Mouse (Mus musculus): ENCODE measurements around the gene Agbl5. TPM values are rescaled to one million over a fixed set of nuclear protein-coding genes. Genes with fewer than 3 reads are reported as not detected.

Agbl5 gene
- total RNA-seq, 2 experiments from 2014 or later: 7.2 to 7.3 TPM

DNA sequence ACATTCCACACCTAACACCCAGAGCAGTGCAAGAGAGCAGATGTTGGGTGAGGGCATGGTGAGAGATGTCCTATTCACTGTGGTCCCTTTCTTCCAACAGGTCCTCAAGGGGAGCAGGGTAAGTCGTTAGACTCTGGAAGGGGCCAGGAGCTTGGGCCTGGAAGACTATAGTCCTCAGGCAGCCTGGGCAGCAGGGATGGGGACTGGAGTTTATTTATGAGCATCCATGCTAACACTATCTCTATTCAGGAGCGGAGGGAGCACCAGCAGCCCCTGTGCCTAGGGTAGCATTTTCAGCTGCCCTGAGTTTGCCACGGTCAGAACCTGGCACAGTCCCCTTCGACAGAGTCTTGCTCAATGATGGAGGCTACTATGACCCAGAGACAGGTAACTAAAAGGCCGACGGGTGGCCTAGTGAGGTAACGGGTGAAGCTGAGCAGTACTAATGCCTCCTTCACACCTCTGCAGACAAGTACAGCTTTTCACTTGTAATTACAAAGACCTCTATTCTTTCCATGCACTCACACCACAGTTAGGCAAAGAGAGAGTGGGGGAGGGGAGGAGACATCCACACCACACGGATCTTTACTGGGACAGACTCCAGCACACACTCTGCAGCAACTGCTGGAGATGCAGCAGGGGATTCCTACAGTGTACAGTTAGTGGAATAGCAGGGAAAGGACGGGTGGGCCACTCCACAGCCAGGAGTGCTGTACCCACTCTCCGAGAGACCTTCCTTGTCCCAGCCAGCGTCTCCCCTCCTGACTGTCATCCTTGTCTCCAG lies 31.5 kb downstream of the Agbl5 start:
- peak in 1 of 2 experiments; percentile 19 for DNase-seq

DNA sequence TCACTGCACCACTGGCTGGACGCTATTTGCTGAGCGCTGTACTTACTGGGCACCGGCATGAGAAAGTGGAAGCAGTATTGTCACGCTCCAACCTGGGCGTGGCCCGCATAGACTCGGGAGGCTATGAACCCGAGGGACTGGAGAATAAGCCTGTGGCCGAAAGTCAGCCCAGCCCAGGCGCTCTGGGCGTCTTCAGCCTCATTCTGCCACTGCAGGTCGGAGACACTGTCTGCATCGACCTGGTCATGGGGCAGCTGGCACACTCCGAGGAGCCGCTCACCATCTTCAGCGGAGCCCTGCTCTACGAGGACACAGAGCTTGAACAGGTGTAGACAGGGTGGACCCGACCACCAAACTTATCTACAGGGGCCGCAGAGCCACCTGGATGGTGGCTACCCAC lies 32.1 kb downstream of the Agbl5 start:
- peak; percentile 47 to 58 for DNase-seq

DNA sequence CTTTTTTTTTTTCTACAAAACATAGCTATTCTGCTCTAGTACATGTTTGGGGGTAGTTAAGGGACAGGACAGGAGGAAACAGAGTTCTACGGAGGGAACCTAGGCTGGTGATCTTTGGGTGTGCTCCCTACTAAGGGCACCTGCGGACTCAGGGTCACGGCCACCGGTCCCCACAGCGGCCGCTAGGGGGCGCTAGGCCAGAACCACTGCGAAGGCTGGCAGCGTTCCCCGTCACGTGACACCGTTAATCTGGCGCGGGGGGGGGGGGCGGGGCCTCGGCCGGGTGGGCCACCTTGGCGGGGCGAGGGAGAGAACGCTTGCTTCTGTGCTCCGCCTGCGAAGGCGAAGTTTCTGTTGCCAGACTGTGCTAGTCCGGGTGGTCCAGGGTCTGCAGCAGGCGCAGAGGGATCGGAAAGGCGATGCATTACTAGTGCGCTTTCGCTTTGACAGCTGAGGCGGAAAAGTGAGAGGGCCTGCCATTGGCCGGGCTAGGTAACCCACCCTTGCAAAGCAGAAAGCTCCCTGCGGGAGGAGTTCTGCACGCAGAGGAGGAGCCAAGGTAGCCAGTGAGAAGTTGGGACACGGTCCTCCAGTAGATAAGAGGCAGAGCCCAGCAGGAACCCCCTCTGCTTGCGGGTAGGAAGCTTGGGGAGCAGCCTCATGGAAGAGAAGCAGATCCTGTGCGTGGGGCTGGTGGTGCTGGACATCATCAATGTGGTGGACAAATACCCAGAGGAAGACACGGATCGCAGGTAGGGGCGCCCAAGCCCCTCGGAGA lies 33.0 kb downstream of the Agbl5 start, which contains the start of gene Khk:
TSS of gene Khk (plus strand) at position 176 of the 778 bp plus-strand sequence.
- DNase-seq: peak; percentile 90 to 95

DNA sequence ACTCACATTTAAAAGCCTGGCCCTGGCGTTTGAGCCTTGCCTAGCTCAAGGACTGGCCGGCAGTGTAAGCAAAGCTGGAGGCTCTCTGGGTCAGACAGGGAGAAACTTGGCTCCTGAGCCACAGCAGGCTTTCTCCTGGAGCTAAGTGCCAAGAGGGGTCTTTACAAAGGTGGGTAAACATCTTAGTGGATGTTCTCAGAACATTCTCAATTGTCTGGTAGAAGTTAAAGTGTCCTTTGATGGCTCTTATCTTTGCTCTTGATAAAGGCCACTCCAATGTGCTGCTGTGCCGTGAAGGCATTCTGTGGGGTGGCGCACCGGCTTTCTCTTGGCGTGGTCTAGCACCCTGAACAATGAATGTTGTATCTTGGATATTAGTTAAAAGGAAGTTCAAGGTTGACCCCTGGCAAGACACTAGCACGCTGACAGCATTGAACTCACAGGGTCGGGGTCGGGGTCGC lies 34.1 kb downstream of the Agbl5 start:
- DNase-seq: no peak

DNA sequence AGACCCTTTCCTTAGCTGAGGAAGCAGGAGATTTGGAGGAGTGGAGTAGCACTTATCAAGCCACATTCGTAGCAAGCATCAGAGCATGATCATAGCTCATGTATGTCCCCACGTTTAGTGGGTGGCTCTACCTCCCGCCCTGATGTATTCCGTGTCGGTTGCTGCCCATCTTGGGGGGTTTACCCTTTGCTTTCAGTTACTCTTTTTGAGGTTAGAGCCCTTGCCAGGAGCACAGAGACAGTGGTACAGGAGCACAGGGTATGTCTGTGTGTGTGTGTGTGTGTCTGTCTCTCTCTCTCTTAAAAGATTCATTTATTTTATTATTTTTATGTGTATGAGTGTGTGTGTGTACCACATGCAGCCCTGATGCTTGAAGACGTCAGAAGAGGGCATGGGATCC lies 34.6 kb downstream of the Agbl5 start:
- DNase-seq: no peak

DNA sequence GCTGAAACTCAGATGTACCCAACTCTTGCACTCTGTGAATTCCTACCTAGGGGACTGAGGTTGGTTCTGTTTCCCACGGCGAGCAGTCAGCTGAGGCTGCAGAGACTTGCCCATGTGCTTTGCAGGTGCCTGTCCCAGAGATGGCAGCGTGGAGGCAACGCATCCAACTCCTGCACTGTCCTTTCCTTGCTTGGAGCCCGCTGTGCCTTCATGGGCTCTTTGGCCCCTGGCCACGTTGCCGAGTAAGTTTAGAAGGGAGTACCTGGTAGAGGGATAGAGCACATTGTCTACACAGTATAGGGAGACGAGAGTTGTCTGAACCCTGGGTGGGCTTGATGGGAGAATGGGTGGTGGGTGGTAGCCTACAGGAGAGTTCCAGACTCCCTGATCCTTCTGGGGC lies 36.1 kb downstream of the Agbl5 start:
- DNase-seq: no peak

DNA sequence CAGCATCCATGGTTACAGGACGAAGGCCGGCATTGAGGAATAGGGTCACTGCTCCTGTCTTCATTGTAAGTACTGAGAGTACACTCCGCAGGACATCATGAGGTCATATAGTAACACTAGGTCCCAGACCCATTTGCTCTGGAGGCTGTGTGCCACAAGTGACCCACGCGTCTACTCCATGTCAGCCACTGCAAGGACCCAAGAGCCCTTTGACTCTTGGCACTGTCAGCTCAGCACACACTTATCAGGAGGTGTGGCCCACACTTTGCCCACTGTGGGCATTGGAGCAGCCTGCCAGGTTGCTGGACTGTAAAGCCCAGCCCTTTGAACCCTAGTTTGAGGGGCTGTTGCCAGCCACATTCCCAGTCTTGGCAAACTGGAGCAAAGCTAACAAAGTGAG lies 36.7 kb downstream of the Agbl5 start:
- DNase-seq: no peak

DNA sequence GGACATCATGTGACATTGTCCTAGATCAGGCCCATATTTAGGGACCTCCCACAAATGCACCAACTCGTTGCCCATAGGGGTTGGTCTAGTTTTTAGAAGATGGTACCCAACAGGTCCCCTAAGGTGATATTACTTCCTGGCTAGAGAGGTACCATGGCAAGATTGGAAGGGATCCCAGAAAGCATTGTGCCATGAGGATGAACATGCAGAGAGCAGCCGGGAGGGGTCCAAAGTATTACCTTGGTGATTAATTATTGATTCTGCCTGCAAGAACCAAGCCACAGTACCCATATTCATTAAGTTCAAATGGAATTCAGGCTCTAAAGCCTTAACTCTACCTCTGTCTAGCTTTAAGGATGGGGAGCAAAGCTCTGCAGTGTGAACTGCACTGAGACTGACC lies 37.6 kb downstream of the Agbl5 start:
- DNase-seq: no peak

DNA sequence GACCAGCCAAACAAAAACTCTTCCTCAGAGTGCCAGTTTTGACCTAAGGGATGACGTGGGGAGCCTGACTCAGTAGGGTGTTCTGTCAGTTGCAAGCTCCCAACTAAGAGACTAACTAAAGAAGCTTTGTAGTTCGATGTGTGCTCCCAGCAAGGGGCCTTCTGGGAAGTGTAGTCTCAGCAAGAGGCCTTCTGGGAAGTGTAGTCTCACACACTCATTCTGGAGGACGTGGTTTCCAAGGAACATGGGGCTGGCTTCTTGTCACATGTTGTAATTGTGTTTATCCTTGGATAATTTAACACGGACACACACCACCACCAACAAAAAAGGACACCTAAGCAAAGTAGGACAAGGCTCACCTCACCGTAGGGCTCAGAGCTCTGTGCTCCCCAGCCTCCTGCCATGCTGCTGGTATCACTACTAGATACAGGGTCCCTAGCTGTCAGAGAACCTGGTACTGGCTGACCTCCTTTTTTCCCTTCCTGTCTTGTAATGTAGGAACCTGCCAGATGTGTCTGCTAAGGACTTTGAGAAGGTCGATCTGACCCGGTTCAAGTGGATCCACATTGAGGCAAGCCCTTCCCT lies 39.5 kb downstream of the Agbl5 start:
- peak in 1 of 2 experiments; percentile 46 for DNase-seq

DNA sequence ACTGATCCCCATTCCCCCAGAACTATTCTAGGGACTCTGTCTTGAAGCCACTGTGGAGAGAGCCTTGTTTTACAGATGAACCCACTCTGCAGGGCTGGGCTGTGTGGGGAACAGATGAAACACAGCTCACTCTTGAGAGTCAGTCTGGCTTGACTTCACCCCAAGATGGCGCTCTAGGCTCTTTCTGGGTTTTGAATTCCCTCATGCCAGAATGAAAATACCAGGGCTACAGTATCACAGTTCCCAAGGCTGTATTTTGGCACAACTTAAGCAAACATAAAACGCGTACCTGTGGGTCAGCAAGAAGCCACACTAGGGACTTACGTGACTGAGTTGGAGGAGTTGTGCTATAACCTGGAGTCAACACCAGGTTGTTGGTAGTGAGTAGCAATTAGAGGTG lies 41.6 kb downstream of the Agbl5 start:
- DNase-seq: peak; percentile 74 to 93

DNA sequence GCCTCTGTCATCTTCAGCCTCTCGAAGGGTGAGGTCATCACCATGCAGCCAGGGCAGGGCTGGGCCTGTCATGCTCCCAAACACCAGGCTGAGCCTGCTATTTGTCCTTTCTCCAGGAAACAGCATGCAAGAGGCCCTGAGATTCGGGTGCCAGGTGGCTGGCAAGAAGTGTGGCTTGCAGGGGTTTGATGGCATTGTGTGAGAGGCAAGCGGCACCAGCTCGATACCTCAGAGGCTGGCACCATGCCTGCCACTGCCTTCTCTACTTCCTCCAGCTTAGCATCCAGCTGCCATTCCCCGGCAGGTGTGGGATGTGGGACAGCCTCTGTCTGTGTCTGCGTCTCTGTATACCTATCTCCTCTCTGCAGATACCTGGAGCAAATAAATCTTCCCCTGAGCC lies 42.4 kb downstream of the Agbl5 start:
- DNase-seq: no peak

DNA sequence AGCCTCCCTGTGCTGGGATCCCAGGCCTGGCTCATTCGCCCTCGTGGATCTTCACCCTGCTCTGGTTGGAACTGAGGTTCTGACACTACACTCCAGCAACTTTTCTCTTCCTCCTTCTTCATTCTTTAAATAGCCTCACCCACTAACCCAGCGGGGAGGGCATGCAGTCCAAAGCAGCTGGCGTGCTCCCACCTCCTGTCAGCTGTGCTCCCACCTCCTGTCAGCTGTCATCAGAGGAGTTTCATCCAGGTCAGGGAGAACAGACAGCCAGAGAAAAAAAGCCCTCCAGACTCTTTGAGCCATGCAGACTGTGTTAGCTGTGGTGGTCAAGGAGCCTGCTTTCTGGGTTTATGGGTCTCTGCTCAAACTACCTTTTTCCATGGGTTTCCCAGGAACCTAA lies 42.9 kb downstream of the Agbl5 start:
- no peak for DNase-seq

DNA sequence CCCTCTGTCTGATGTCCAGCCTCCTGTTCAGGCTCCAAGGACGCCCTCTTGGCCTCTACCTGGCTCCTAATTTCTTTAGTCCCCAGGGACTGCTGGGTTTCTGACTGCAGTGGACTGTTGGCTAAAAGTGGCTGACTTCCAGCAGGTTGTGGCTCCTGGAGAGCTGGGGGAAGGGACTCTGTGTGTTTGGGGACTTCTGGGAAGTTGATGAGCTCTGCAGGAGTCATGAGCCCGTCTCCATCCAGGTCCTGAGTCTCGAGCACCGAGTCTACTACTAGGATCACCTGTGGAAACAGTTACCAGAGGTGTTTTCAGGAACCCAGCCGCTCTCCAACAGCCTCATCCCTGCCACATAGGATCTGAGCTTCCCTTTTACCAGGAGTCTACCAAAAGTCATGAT lies 45.2 kb downstream of the Agbl5 start:
- DNase-seq: no peak

DNA sequence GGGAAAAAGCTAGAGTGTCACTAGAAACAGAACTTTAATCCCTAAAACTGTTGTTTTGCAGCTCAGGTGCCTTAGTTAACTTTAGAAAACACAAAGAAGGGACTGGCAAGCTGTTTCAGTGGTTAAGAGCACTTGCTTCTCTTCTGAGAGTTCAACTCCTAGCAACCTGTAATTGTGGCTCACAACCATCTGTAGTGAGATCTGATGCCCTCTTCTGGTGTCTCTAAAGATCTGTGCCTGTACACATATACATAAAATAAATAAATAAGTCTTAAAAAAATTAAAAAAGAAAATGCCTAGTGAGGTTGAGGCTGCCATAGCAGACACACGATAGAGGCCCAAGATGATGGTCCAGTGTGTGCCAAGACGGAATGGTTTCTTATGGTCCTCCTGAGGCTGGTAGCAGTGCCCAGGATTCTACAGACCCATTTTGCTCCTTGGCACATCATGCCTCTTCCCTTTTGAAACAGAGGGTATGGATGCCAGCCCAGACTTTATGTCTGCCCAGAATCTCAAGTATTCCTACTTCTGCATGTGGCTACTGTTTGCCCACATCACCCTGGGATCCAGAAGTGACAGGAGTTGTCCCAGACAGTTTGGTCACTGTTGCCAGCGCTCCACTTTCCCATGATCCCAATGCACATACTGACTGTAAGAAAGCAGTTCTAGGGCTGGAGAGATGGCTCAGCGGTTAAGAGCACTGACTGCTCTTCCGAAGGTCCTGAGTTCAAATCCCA lies 46.4 kb downstream of the Agbl5 start:
- DNase-seq: no peak

DNA sequence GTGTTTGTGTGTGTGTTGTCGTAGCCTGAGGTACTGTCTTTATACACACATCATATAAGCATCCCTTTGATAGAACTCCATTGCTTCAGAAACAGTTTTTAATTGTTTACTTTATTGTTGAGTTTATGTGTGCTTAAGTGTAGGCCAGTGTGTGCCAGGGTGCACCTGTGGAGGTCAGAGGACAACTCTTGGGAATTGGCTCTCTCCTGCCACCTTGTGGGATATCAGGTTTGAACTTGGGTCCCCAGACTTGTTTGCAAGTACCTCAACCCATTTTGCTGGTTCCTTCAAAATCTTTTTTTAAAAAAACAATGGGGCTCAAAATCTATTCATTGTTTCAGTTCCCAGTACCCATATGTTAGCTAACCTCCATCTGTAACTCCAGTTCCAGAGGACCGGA lies 54.5 kb downstream of the Agbl5 start:
- DNase-seq: no peak

DNA sequence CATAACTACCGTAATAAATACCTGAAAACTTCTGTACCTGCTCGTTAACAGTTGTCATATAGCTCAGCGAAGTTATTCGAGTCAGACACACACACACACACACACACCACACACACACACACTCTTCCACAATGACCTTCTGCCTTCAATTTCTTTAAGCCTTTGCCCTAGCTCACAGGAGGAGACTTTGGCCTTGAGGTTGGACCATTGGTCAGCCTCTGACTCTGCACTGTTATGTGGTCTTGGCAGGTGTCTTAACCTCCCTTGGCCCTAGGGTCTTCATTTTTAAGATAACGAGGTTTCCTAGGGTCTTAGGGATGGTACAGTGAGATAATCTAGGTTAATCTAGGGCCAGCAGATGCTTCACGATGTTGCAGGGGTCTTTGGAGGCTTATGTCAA lies 55.9 kb downstream of the Agbl5 start:
- DNase-seq: no peak

DNA sequence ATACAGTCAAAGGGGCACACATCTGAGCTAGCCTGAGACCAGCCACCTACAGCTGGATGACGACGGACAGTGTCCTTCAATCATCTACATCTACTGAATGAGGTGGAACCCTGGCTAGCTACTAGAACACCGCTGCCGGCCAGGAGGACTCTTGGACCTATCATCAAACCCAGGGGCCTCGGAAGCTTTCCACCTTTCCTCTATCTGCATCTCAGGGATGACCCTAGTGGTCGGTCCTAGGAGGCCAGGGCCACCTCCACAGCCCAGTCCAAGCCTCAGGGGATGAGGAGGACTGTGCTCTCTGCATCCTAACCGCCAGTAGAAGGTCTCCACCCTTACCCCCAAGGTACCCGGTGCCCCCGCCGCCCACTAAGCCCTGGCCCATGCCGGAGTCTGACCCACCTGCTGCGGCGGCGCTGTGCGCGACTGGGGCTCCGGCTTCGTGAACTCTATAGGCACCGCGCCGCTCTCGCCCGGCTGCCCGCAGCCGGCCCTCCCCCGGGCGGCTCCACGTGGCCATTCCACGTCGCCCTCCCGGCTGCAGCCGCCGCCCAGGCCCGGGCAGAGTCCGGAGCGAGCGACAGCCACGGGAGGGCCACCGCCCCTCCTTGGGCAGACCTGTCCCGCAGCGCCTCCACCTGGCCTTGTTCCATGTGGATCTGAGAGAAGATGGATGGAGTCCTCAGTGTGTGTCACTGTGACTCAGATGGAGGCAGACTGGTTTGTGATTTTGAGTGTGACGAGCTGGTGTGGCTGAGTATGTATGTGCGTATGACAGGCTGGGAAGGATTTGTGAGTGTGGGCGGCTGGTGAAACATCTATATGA lies 56.7 kb downstream of the Agbl5 start, which contains the start of gene Cgref1:
TSS of gene Cgref1 (minus strand) at position 636 of the 826 bp plus-strand sequence.
- DNase-seq: peak in 1 of 2 experiments; percentile 63

DNA sequence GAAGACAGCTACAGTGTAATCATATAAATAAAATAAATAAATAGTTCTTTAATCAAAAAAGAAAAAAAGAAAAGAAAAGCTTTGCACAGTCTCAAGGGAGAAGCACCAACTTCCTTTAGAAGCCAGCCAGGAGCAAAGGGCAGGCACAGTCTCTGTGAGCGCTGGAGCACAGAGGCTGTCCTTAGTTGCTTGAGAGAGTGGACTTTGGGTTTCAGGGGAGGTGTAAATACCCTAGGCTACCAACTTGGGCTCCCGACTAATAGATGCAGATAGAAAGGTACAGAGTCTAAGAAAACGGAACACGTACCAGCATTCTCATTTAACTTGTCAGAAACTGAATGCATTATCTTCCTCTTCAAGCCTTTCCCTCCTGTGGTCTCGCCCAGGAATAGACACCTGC lies 60.1 kb downstream of the Agbl5 start:
- no peak for DNase-seq

DNA sequence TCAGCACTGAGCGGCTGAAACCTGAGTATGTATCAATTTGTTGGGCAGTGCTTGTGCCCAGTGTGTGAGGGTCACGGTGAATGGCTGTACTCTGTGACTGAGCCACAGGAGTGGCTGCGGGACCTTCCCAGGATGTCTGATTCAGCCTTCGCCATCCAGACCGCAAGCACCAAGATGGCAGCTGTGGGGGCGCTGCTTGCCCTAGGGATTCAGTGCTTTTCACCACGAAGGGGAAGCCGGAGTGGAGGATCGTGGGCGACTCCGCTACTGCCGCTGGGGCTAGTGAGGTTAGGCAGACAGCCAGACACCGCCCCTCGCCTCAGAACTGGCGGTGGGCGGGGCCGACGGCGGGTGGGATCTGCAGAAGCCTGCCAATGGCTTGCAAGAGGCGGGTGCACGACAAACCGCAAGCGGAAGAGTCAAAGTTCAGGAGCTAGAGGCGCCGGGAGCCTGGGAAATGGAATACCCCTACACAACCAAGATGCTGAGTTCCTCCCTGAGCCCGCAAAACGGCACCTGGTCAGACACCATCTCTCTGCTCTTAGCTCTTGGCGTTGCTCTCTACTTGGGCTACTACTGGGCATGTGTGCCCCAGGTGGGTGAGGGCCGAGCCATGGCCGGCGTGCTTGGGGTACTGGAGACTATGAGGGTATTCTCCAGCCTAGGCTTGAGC lies 61.3 kb downstream of the Agbl5 start:
- peak; percentile 94 to 96 for DNase-seq

DNA sequence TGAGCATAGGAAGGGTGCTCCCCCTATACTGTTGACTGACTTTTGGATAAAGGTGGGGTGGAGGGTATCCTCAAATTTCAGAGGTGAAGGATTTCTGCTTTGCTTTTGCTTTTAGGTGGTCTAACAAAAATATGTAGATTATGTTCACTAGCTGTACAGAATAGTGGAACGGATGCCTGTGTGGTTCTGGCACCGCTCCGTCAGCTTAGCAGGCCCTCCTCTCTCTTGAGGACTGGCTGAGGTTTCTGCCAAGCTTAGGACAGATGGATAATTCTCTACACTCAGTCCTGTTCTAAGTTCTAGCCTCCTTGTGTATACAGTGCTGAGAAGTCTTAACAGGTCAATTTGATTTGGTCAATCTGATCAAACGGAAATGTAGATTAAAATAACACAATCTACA lies 62.0 kb downstream of the Agbl5 start:
- DNase-seq: peak in 1 of 2 experiments; percentile 51

DNA sequence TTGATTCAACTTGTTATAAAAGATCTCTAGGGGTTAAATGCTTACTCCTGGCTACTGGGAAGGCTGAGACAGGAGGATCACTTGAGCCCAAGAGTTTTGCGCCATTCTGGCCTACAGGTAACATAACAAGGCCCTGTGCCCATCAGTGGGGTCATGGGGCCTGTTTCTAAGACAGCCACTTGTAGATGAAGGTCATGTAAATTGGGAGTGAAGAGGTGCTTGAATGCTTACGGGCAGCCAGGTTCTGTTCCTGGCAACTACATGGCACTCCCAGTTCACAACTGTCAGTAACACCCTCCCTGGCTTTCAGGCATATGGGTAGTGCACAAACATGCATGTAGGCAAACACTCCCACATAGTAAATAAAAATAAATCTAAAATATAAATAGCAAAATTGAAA lies 62.4 kb downstream of the Agbl5 start:
- peak in 1 of 2 experiments; percentile 63 for DNase-seq
